Mouse (Mus musculus) thymus, adult 18-20 months (tissue): ENCODE data around the gene Gm2696.

Source experiments
- DNase-seq, 2 experiments: peaks; one replicate each; pipeline ENCODE4 v3.0.0; 2022; ENCODE audit warnings: mixed read lengths in 2 of 2

Gm2696 gene

GRCm38 (mm10) chr10:77847538-77847937 lies 33.1 kb downstream of the Gm2696 start:
- no peak for DNase-seq

GRCm38 (mm10) chr10:77852559-77852958 lies 38.1 kb downstream of the Gm2696 start, which contains the start of gene Gm10318:
Gene Gm10318 (plus strand): TSS chr10:77852859.
- DNase-seq: no peak

GRCm38 (mm10) chr10:77861675-77862074 lies 47.2 kb downstream of the Gm2696 start, which contains the start of gene Gm3285:
Gene Gm3285 (plus strand): TSS chr10:77861975.
- no peak for DNase-seq

DNA sequence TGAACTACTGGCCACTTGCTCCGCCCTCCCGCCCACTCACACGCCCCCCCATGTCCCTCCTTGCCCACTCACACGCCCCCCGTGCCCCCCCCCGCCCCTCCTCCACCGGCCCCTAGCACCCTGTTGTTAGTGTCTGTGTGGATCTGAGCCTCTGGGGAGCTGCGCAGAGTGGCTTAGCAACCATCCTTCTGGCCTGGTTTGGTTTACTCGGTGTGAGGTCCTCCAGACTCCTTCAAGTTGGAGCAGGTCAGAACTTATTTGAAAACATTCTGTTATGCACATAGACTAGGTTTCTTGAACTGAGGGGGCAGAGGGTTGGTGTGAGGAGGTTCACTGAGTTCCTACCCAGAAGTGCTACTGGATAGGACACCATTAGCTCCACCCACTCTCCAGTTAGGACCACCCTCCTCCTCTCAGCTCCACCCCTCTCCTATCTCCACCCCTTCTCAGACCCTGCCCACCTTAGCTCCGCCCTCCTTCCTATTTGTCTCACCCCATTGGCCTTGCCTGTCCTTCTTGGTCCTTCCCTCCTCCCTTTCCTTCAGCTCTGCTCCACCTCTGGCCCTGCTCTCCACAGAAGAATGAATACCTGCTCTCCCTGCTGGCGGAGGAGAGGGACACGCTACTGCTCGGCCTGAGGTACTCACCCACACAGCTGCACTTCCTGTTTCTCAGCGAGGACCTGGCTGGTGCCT lies 49.7 kb downstream of the Gm2696 start:
- peak; percentile 16 to 49 for DNase-seq

GRCm38 (mm10) chr10:77864762-77865143 lies 50.3 kb downstream of the Gm2696 start:
- no peak for DNase-seq

- no peak for DNase-seq
Observed at GRCm38 (mm10) chr10:77867546-77867945, 53.1 kb downstream of the Gm2696 start.

- DNase-seq: no peak
Observed at GRCm38 (mm10) chr10:77869651-77870050, 55.2 kb downstream of the Gm2696 start.

- no peak for DNase-seq
Observed at GRCm38 (mm10) chr10:77878985-77879384, 64.5 kb downstream of the Gm2696 start.

- no peak for DNase-seq
Observed at GRCm38 (mm10) chr10:77880305-77880704, 65.8 kb downstream of the Gm2696 start.

DNA sequence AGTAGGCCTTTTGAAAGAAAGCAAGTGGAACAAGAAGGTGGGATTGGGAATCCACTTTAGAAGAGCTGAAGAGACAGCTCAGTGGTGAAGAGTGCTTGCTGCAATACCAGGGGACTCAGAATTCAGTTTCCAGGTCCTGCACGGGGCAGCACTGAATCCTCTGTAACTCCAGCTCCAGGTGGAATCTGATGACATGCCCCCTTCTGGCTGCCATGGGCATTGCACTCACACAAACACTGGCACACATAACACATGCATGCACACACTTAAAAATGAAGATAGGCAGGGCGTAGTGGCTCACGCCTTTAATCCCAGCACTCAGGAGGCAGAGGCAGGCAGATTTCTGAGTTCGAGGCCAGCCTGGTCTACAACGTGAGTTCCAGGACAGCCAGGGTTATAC lies 68.1 kb downstream of the Gm2696 start:
- no peak for DNase-seq
